Mouse (Mus musculus): ENCODE measurements around the gene Agbl5.

Gene Agbl5

GRCm38 (mm10) chr5:30950922-30951321 is 62.4 kb downstream of the Agbl5 start:
- no peak for DNase-seq (ENCODE audit: low read depth, low spot score)

GRCm38 (mm10) chr5:30951706-30952105 is 63.2 kb downstream of the Agbl5 start:
- DNase-seq (ENCODE audit: low read depth, low spot score), result no peak

GRCm38 (mm10) chr5:30952551-30952950 is 64.1 kb downstream of the Agbl5 start:
- no peak for DNase-seq (ENCODE audit: low read depth, low spot score)

GRCm38 (mm10) chr5:30954065-30954464 is 65.6 kb downstream of the Agbl5 start:
- DNase-seq (ENCODE audit: low read depth, low spot score), result no peak

- DNase-seq (ENCODE audit: low read depth, low spot score), result no peak
Observed at GRCm38 (mm10) chr5:30954556-30954955, 66.1 kb downstream of the Agbl5 start.

- DNase-seq (ENCODE audit: low read depth, low spot score), result no peak
Observed at GRCm38 (mm10) chr5:30955751-30956150, 67.3 kb downstream of the Agbl5 start.

All from ES-CJ7 (cell line).